Comparison of ENCODE assay signal across 8 mouse cellular contexts in the genomic region with DNA sequence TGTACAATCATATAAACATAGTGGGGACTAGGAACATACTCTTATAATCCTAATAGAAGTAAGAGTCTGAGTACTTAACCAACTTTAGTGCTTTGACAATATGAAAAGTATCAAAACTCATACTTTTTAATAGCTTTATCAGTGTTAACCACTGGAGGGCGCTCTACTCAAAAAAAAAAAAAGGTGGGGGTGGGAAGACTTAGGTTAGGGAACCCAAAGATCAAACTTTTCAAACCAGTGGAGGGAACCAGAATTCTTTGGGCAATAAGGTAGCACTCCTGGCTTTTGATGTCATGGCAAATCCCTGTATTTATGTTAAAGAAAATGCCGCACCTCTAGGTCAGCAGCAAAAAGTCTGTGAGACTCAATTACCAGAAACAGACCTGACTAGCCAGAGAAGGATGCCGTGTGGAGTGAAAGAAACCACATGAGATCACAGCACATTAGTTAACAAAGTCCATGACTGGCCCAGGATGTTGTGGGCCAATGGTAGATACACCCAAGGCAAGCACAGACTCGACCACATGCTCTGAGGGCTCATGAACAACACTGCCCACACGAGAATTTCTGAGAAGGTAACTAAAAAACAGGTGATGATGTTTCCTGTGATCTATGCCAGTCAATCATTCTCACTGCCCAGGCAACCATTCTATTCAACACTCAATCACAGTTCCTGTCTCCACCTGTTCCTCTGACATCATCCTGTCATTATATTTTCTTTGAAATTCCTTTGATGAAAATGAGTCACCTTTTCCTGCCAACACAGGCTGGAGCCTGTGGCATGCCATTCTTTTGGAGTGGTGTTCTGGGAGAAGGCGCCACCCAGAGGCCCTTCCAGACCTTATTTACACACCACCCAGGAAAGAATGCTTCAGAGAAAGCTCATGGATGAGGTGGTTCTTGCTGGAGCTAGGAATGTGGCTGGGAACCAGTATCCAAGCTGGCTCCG.
A peak's percentile ranks its signal among the peaks of the same experiment; 100 is the strongest.
DNase-seq lines count a peak whose midpoint lies in the region; ATAC-seq and TF ChIP-seq lines count a peak whose summit lies in the region.

No protein-coding gene starts in this region.

- no peaks in the 10 kb centered on the region for H3K36me3 ChIP-seq in kidney, embryonic 14.5 days (ENCODE audit: control insufficient read depth, insufficient read depth, low read length)
- H3K36me3 ChIP-seq in midbrain, postnatal 0 days (ENCODE audit: insufficient read depth, low read length): no peaks in the 10 kb centered on the region

- peaks cover 4% of the 10 kb centered on the region; the same call in 1 of the 2 replicates for H3K4me1 ChIP-seq in kidney, embryonic 14.5 days (ENCODE audit: control insufficient read depth, insufficient read depth, low read length)
- peaks cover 6% of the 10 kb centered on the region; the same call in 1 of the 2 replicates for H3K4me1 ChIP-seq in midbrain, postnatal 0 days (ENCODE audit: insufficient read depth, low read length)

- DNase-seq in layer of hippocampus, postnatal 10 days (ENCODE audit: low spot score in 2 of 2): peak; percentile 31 to 40
- DNase-seq in layer of hippocampus, adult 18-20 months (ENCODE audit: low spot score in 2 of 2): no peak
- DNase-seq in R1 (ENCODE audit: low read depth, low spot score): peak; percentile 78
- DNase-seq in midbrain, postnatal 0 days (ENCODE audit: low spot score): no peak
- DNase-seq in right cerebral cortex, postnatal 10 days (ENCODE audit: low spot score in 2 of 2): no peak
- DNase-seq in thymus, postnatal 14 days: no peak

- H3K27me3 ChIP-seq in kidney, embryonic 14.5 days (ENCODE audit: control insufficient read depth, insufficient read depth, low read length): no peaks in the 10 kb centered on the region
- no peaks in the 10 kb centered on the region for H3K27me3 ChIP-seq in midbrain, postnatal 0 days (ENCODE audit: insufficient read depth, low read length)

- no peak overlapping the region for H3K4me3 ChIP-seq in kidney, embryonic 14.5 days (ENCODE audit: low read length)
- H3K4me3 ChIP-seq in midbrain, postnatal 0 days (ENCODE audit: low read depth, low read length): no peak overlapping the region

- ATAC-seq in granulocyte monocyte progenitor cell, adult 5-6 weeks (replicated peaks; ENCODE audit: poor library complexity, severe bottlenecking): peak; percentile 33; the same call in 1 of the 2 replicates
- peak; percentile 42 for ATAC-seq in kidney, embryonic 14.5 days (ENCODE audit: low FRiP score, low TSS enrichment)
- no peak for ATAC-seq in midbrain, postnatal 0 days (ENCODE audit: low FRiP score)

- H3K27ac ChIP-seq in kidney, embryonic 14.5 days (ENCODE audit: low read depth, low read length): peak overlapping the region; percentile 52; the same call in 1 of the 2 replicates
- no peak overlapping the region for H3K27ac ChIP-seq in midbrain, postnatal 0 days (ENCODE audit: low read depth, low read length)

- WGBS in kidney, embryonic 14.5 days: 35% methylated on average over 7 of the region's 7 CpGs
- 19% methylated on average over 7 of the region's 7 CpGs for WGBS in midbrain, postnatal 0 days

- TF ChIP-seq CTCF in midbrain, postnatal 0 days (IDR thresholded peaks at IDR 0.05): peak; percentile 64

- H3K4me2 ChIP-seq in kidney, embryonic 14.5 days (replicated peaks; ENCODE audit: low read depth, low read length): no peak overlapping the region
- no peak overlapping the region for H3K4me2 ChIP-seq in midbrain, postnatal 0 days (ENCODE audit: low read depth, low read length, poor library complexity, severe bottlenecking)

- no peaks in the 10 kb centered on the region for H3K9me3 ChIP-seq in kidney, embryonic 14.5 days (ENCODE audit: control insufficient read depth, low read length)
- H3K9me3 ChIP-seq in midbrain, postnatal 0 days (ENCODE audit: low read length): no peaks in the 10 kb centered on the region

- H3K9ac ChIP-seq in kidney, embryonic 14.5 days (ENCODE audit: low read depth, low read length): no peak overlapping the region
- H3K9ac ChIP-seq in midbrain, postnatal 0 days (replicated peaks; ENCODE audit: low read length, poor library complexity, severe bottlenecking): no peak overlapping the region

Comparison
In these comparisons a context has a peak if more than half of its experiments do, and no peak if none do; other contexts are left out.
1. DNase-seq: peak in layer of hippocampus, postnatal 10 days (2 of 2) and R1 (single experiment); none in layer of hippocampus, adult 18-20 months (0 of 2), midbrain, postnatal 0 days (single experiment), right cerebral cortex, postnatal 10 days (0 of 2) and thymus, postnatal 14 days (single experiment).